Mouse (Mus musculus) lung, embryonic 16.5 days (tissue): ENCODE results near the gene Oas2. TPM values are rescaled to one million over a fixed set of nuclear protein-coding genes. Genes with fewer than 3 reads are reported as not detected.

ENCODE experiments used
- ATAC-seq: fragments of 200-750 bp; cut with Nextera tagmentation; 2 replicates; pipeline ENCODE4 v1.8.0; 2017; ENCODE audit warnings: low read depth, mild to moderate bottlenecking, moderate library complexity
- H3K27ac ChIP-seq: fragments of 300-500 bp; sonication (generic); 2 replicates; pipeline ENCODE4 v1.5.1; 2014; ENCODE audit warnings: mild to moderate bottlenecking, control low read depth, low read length
- H3K27me3 ChIP-seq: fragments of 300-500 bp; sonication (generic); 2 replicates; pipeline ENCODE4 v1.6.1; 2014; ENCODE audit warnings: low read depth, low read length, mixed read lengths; ENCODE audit not compliant: control insufficient read depth, insufficient read depth
- H3K36me3 ChIP-seq: fragments of 300-500 bp; sonication (generic); 2 replicates; pipeline ENCODE4 v1.6.1; 2014; ENCODE audit warnings: low read length; ENCODE audit not compliant: control insufficient read depth, insufficient read depth
- H3K4me1 ChIP-seq: fragments of 300-500 bp; sonication (generic); replicated peaks from 2 replicates; pipeline ENCODE4 v1.6.1; 2014; ENCODE audit warnings: low read length, mixed read lengths; ENCODE audit not compliant: control insufficient read depth, insufficient read depth
- H3K4me2 ChIP-seq: fragments of 300-500 bp; sonication (generic); 2 replicates; pipeline ENCODE4 v1.6.1; 2014; ENCODE audit warnings: low read depth, low read length, control low read depth
- H3K4me3 ChIP-seq: fragments of 300-500 bp; sonication (generic); 2 replicates; pipeline ENCODE4 v1.5.1; 2014; ENCODE audit warnings: mild to moderate bottlenecking, low read length, control low read depth
- H3K9ac ChIP-seq: fragments of 300-500 bp; sonication (generic); 2 replicates; pipeline ENCODE4 v1.6.1; 2014; ENCODE audit warnings: low read length, control low read depth
- H3K9me3 ChIP-seq: fragments of 300-500 bp; sonication (generic); 2 replicates; pipeline ENCODE4 v1.6.1; 2016; ENCODE audit warnings: low read length; ENCODE audit not compliant: control insufficient read depth
- WGBS: fragments of 180-500 bp; shearing (Covaris S2); extraction: QIAGEN DNeasy Blood & Tissue Kit; methylation state at CpG from one replicate; pipeline ENCODE4 v1.1.7; 2014; 5-methylcytosine and 5-hydroxymethylcytosine counted together
- polyA plus RNA-seq: library from polyadenylated mRNA; unstranded; fragments of >200 nt; fragmentation: Nextera tagmentation; extraction: Ambion mirVana; gene quantifications from 2 replicates; pipeline ENCODE4 v1.2.1, GENCODE M21; 2015

Gene Oas2
- polyA plus RNA-seq, 1 experiment from 2014 or later: 0.23 TPM

DNA sequence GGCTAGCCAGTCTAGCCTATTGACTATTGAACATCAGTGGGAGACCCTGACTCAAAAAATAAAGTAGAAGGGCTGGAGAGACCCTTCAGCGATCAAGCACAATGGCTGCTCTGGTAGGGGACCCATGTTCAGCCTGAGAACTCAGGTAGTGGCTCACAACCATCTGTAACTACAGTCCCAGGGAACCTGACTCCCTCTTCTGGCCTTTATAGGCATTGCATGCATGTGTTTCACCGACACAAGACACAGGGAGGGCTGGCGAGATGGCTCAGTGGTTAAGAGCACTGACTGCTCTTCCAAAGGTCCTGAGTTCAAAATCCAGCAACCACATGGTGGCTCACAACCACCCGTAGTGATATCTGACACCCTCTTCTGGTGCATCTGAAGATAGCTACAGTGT, 7.5 kb downstream of the Oas2 start:
- H3K9ac ChIP-seq: no peak overlapping the region
- H3K4me2 ChIP-seq: no peak overlapping the region
- no peaks in the 10 kb centered on the region for H3K9me3 ChIP-seq
- ATAC-seq: no peak
- H3K27me3 ChIP-seq: no peaks in the 10 kb centered on the region
- no peak overlapping the region for H3K27ac ChIP-seq
- no peaks in the 10 kb centered on the region for H3K4me1 ChIP-seq
- H3K4me3 ChIP-seq: no peak overlapping the region
- 26% methylated on average over 4 of the region's 4 CpGs for WGBS
- no peaks in the 10 kb centered on the region for H3K36me3 ChIP-seq

DNA sequence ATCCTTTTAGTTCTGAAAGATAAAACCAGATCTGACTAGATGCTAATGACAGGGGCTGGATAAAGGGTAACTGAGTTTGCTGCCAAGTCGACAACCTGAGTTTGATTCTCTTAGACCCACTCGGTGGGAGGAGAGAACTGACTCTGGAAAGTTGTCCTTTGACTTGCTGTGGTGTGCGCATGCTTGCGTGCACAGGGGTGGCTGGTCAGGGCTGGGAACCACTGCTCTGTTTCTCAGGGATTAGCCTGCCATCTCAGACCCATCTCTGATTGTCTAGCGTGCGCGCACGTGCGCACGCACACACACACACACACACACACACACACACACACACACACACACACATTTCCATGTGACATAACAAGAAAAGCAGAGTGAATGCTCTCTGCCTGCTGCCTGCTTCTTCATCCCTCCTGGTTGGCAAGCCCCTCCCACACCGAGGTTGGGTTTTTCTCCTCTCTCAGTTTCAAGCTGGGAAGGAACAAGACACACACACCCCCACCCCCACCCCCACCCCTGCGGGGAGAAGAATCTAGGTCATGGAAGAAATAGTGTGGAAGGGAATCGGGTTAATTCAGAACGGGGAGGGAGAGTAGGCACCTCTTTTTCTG, 15.2 kb downstream of the Oas2 start:
- H3K4me3 ChIP-seq: no peak overlapping the region
- H3K36me3 ChIP-seq: no peaks in the 10 kb centered on the region
- H3K9ac ChIP-seq: no peak overlapping the region
- H3K4me2 ChIP-seq: no peak overlapping the region
- WGBS: 68% methylated on average over 14 of the region's 14 CpGs
- no peaks in the 10 kb centered on the region for H3K27me3 ChIP-seq
- no peak for ATAC-seq
- H3K9me3 ChIP-seq: no peaks in the 10 kb centered on the region
- no peak overlapping the region for H3K27ac ChIP-seq
- no peaks in the 10 kb centered on the region for H3K4me1 ChIP-seq

DNA sequence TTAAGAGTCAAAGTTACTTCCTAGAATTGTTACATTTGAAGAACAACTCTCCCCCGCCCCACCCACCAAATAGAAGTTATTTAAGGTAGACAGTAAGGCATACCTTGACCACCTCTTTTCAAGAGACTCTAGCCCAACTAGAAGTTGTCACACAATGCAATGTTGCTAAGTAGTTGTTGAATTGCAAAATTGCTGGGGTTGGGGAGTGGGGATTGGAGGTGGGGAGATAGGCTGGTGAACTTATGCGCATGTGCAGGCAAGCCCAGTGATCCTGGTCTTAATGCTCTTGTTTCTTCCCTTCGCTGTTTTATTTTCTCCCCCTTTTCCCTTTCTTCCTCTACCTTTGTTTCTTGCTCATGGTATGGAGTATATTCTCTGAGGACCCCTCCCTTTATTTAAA, 16.0 kb downstream of the Oas2 start:
- Histone ChIP-seq H3K9me3 (no peaks in the 10 kb centered on the region), H3K27ac (no peak overlapping the region), H3K4me3 (no peak overlapping the region), H3K4me1 (no peaks in the 10 kb centered on the region), H3K27me3 (no peaks in the 10 kb centered on the region), H3K36me3 (no peaks in the 10 kb centered on the region), H3K9ac (no peak overlapping the region), H3K4me2 (no peak overlapping the region)
- WGBS: 89% methylated on average over 3 of the region's 3 CpGs
- no peak for ATAC-seq

DNA sequence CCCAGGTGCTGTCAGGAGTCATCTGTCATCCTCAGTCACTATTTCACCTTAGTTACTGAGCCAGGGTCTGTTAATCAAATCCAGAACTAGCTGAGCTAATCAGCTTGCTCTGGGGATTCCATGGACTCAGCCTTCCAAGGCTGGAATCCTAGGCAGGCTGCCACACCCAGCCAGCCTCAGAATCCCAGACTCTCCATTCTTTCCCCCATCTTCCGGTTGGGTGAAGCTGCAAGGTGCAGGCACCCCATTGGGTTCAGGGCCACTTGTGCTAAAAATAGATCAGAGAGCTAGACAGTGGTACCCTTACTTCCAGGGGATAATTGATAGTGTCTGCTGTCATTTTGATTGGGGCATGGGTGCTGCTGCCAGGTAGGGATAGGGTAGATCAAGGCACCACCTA, 16.9 kb downstream of the Oas2 start:
- ATAC-seq: no peak

DNA sequence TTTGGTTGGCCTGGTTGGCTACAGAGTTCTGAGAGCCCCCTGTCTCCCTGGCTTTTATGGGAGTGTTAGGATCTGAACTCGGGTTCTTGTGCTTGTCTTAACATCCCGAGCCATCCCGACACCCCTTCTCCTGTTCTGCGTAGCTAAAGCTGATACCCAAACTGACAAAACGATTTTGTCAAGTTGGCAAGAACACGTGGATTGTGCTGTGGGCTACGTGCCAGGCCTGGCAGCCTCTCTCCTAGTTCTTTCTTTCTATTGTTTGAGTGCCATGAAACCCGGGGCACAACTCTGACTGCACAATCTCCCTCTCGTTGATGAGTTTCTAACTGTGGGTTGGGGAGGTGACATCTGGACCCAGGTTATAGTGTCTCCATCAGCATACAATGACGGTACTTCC, 20.3 kb downstream of the Oas2 start:
- WGBS: 57% methylated on average over 10 of the region's 10 CpGs
- H3K36me3 ChIP-seq: no peaks in the 10 kb centered on the region
- no peaks in the 10 kb centered on the region for H3K4me1 ChIP-seq
- no peak overlapping the region for H3K4me3 ChIP-seq
- no peaks in the 10 kb centered on the region for H3K9me3 ChIP-seq
- H3K27ac ChIP-seq: no peak overlapping the region
- ATAC-seq: no peak
- H3K27me3 ChIP-seq: no peaks in the 10 kb centered on the region
- no peak overlapping the region for H3K9ac ChIP-seq
- no peak overlapping the region for H3K4me2 ChIP-seq

More for the DNA sequence above, 16.9 kb downstream of the Oas2 start:
- no peaks in the 10 kb centered on the region for H3K27me3 ChIP-seq
- H3K27ac ChIP-seq: no peak overlapping the region
- 62% methylated on average over 1 of the region's 1 CpGs for WGBS
- no peaks in the 10 kb centered on the region for H3K4me1 ChIP-seq
- no peaks in the 10 kb centered on the region for H3K36me3 ChIP-seq
- no peak overlapping the region for H3K9ac ChIP-seq
- no peak overlapping the region for H3K4me2 ChIP-seq
- H3K4me3 ChIP-seq: no peak overlapping the region
- no peaks in the 10 kb centered on the region for H3K9me3 ChIP-seq

DNA sequence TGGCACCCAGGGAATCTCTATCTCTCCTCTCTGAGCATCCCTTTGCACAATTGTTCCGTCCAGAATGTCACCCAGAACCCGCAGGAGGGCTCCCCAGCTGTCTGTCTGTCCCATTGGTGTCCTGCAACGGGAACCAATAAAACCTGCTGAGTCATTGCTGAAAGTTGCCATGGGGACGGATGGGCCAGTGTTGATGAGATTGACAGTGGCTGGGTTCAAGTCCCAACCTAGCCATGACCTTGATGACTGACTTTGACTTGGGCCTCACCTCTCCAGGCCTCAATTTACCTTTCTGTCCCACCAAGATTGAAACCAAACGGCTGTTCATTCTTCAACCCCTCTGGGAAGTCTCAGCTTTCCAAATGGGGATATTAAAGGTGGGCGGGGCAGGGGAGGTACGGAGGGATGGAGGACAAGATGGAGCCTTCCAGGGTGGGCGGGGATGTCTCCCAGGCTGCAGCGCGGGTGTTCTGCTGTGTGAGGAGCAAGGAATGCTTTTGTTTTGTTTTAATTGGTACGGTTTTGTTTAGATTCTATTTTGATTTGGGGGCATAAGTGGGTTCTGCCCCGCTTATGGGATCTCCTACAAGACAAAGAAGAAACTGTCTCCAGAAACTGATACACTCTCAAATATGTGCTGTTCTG, 23.7 kb downstream of the Oas2 start:
- Histone ChIP-seq H3K9me3 (no peaks in the 10 kb centered on the region), H3K36me3 (no peaks in the 10 kb centered on the region), H3K27me3 (no peaks in the 10 kb centered on the region), H3K4me1 (no peaks in the 10 kb centered on the region), H3K27ac (no peak overlapping the region), H3K4me2 (no peak overlapping the region), H3K4me3 (no peak overlapping the region), H3K9ac (no peak overlapping the region)
- ATAC-seq: no peak
- WGBS: 58% methylated on average over 12 of the region's 12 CpGs

DNA sequence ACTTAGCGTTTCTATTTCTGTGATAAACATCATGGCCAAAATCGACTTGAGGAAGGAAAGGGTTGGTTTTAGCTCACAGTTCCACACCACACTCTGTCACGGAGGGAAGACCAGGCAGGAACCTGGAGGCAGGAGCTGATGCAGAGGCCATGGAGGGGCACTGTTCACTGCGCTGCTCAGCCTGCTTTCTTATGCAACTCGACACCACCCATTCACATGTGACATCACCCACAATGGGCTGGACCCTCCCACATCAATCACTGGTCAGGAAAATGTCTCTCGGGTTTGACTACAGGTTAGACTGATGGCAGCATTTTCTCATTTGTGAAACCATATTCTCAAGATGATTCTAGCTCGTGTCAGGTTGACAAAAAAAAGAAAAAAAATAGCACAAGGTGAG, 28.6 kb downstream of the Oas2 start:
- no peaks in the 10 kb centered on the region for H3K27me3 ChIP-seq
- no peaks in the 10 kb centered on the region for H3K4me1 ChIP-seq
- 50% methylated on average over 7 of the region's 7 CpGs for WGBS
- H3K9me3 ChIP-seq: no peaks in the 10 kb centered on the region
- ATAC-seq: no peak
- H3K27ac ChIP-seq: no peak overlapping the region
- no peak overlapping the region for H3K4me3 ChIP-seq
- H3K36me3 ChIP-seq: no peaks in the 10 kb centered on the region
- no peak overlapping the region for H3K4me2 ChIP-seq
- no peak overlapping the region for H3K9ac ChIP-seq

DNA sequence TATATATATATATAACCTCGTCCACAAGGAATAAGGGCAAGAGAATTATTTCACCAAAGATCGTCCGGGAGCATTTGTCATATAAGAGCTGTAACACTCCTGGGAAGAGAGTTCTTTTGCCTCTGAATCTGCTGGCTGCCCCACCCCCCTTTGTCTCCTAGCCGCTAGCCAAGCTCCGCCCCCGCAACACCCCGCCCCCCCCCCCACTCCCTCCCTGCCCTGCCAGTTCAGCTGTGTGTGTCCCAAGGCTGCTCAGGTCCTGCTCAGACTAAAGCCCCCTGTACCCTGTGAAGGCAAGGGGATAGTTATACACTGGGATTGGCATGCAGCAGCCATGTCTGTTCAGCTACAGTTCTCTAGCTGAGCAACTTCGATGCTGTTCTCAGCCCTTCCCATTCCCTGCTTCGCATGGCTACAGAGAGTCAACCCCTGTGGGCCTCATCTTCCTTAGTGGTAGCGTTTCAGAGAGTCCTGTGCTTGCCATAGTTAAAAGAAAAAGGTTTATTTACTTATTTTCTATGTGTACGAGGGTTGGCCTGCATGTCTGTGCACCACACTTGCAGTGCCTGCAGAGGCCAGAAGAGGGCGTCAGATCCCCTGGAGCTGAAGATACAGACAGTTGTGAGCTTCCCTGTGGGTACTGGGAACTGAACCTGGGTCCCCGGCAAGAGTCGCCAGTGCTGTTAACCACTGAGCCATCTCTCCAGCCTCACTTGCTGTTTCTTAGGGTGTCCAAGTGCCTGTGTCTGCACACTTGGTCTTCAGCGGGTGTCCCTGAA, 30.9 kb downstream of the Oas2 start:
- Histone ChIP-seq H3K27ac (no peak overlapping the region), H3K9me3 (no peaks in the 10 kb centered on the region), H3K4me1 (no peaks in the 10 kb centered on the region), H3K9ac (no peak overlapping the region), H3K27me3 (peaks cover 6% of the 10 kb centered on the region; the same call in 1 of the 2 replicates), H3K4me3 (no peak overlapping the region), H3K4me2 (no peak overlapping the region), H3K36me3 (no peaks in the 10 kb centered on the region)
- WGBS: 41% methylated on average over 14 of the region's 15 CpGs
- ATAC-seq: no peak

DNA sequence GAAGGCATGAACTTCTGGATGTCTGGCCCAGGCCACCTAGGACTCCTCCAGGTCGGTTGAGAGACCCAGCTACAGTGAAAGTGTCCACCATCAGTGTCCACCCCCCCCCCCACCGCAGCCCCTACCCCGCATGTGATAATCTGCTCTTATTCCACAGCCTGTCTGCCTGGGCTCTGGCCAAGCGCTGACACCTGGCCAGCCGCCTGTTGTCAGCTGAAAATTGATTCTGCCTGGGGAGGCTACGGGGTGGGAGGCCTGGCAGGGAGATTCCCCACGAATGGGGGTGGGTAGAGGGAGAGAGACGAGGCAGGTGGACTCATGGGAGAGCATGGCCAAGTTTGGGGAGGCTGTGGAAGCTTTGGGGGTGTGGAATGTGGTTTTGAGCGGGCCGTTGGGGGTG, 32.5 kb downstream of the Oas2 start:
- Histone ChIP-seq H3K4me3 (no peak overlapping the region), H3K27me3 (peaks cover 21% of the 10 kb centered on the region), H3K4me1 (no peaks in the 10 kb centered on the region), H3K9me3 (no peaks in the 10 kb centered on the region), H3K36me3 (no peaks in the 10 kb centered on the region), H3K4me2 (no peak overlapping the region), H3K9ac (no peak overlapping the region), H3K27ac (no peak overlapping the region)
- ATAC-seq: no peak
- WGBS: 60% methylated on average over 10 of the region's 10 CpGs
